Mouse (Mus musculus) granulocyte monocyte progenitor cell, adult 5-6 weeks (primary cell): ENCODE results near the gene Gm6309. TPM values are rescaled to one million over a fixed set of nuclear protein-coding genes. Genes with fewer than 3 reads are reported as not detected.
A peak's percentile ranks its signal among the peaks of the same experiment; 100 is the strongest.
"Not testable (repeated sequence)": the region's sequence is repeated elsewhere in the genome, so short reads cannot be mapped to it uniquely, and the experiment has no call there.

Experiments used
- ATAC-seq: replicated peaks from 2 replicates; pipeline ENCODE4 v1.8.0; 2016; ENCODE audit warnings: mild to moderate bottlenecking, moderate TSS enrichment, inconsistent platforms; ENCODE audit not compliant: poor library complexity, severe bottlenecking
- total RNA-seq, 2 experiments: library from RNA; stranded (forward) in 1 of 2; stranded (reverse) in 1 of 2; fragments of 200-712, 200-1000 nt in 1 of 2; fragments of >200 nt in 1 of 2; fragmentation: Nextera tagmentation in 1 of 2; gene quantifications; 2 replicates each; pipeline ENCODE4 v1.2.3; 2014 to 2017

Gm6309 gene
- total RNA-seq (2014; fragmentation: Nextera tagmentation) (not detected in 2 replicates), total RNA-seq (2017) (not detected in 2 replicates)

DNA sequence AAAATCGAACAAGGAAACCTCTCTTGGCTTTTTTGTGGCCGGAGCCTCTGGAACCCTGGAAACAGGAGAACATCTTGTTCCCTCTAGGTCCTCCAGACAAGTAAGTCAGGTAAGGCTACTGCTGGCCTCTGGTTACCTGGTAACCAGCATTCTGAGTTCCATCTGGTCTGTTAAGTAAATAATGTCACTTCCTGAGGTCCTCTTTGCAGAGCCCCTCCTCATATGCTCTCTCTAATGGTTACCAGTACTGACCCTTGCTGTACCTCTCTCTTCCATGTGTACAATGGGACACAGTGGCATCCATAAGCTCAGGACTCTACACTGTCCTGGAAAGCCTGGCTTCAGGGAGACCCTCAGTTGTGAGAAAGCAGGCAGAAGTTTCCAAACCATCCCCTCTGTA lies at the start of gene Gm6309:
Gene Gm6309, minus strand, starts transcription at position 101 of the 400 bp plus-strand sequence.
- not testable (repeated sequence) for ATAC-seq

DNA sequence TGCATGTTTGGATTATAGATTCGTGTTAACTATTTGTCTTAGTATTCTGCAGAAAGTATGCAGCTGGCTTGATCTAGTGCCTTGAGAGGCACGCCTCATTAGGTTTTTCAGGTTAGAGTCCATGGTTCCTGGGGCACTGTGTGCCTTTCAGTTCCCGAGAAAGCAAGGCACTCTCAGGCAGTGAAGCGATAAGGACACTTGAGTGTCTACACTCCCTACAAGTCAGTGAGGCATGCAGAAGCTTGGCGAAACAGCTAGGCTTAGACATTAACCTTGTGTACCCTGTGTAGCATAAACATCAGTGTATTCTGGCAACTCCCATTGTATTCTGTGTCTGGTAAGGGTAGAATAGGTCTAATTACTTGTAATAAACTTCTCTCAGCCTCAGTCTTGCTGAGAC lies 35.0 kb upstream of the Gm6309 start:
- ATAC-seq: no peak

DNA sequence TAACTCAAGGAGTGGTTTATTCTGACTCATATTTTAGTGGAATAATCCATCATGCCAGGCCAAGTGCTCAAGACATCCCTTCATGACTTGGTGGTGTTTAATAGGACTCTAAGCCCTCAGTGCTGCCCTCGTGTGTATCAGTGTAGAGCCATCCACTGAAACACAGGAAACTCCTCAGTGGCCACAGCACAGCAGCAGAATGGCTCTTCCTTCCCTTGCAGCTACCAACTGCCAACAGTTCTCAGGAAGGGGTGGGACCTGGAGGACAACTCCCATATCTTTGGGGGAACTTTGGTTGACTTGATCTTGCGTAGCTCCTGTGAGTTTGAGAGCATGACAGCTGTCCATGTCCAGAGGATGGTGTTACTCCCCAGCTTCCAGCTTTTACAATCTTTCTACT lies 33.4 kb upstream of the Gm6309 start:
- peak; percentile 80 for ATAC-seq

DNA sequence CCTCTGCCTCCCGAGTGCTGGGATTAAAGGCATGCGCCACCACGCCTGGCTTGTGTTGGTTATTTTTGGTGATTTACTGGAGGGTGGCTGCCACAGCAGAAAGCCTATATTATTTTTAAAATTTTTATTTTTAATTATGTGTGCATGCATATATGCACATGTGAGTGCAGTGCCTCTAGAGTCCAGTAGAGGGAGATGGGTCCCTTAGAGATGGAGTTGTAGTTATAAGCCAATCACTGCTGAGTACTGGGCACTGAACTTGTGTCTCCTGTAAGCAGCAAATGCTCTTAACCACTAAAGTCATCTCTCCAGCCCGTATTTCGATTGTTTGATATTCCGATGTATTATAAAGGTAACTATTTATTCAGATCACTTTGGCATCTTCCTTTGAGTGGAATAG lies 30.1 kb upstream of the Gm6309 start:
- no peak for ATAC-seq

DNA sequence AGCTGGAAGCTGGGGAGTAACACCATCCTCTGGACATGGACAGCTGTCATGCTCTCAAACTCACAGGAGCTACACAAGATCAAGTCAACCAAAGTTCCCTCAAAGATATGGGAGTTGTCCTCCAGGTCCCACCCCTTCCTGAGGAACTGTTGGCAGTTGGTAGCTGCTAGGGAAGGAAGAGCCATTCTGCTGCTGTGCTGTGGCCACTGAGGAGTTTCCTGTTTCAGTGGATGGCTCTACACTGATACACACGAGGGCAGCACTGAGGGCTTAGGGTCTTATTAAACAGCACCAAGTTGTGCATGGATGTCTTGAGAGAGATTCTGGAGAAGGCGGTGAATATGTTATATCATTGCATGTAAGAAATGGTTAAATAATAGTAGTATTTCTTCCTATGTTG lies 29.0 kb upstream of the Gm6309 start:
- ATAC-seq: peak; percentile 75

DNA sequence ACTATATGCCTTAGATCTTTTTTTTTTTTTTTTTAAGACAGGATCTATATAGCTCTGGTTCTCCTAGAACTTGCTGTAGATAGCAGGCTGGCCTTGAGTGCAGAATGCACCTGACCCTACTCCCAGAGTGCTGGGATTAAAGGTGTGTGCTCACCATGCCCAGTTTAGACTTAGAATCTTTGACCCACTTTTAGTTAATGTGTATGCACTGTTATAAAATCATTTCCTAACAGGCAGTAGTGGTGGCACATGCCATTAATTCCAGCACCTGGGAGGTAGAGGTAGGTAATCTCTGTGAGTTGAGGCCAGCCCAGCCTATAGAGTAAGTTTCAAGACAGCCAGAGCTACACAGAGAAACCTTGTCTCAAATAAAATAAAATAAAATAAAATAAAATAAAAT lies 28.6 kb upstream of the Gm6309 start:
- ATAC-seq: no peak

DNA sequence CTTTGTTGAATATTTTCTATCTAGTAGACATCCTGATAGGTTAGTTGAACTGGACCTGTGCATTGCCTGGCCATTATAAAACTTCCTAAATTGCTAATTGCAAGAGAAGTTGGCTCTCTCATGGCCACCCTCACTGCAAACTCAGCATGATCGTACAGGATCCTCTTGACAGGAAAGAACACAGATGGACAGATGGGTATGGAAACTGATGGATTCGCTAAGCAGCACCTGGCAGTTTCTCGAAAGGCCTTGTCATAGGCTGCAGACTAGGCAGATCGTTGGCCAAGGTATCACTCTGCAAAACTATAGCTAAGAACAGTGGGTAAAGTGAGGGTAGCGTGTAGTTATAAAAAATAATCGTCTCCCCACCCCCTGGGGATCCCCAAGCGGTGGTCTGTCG lies 22.8 kb upstream of the Gm6309 start:
- no peak for ATAC-seq

DNA sequence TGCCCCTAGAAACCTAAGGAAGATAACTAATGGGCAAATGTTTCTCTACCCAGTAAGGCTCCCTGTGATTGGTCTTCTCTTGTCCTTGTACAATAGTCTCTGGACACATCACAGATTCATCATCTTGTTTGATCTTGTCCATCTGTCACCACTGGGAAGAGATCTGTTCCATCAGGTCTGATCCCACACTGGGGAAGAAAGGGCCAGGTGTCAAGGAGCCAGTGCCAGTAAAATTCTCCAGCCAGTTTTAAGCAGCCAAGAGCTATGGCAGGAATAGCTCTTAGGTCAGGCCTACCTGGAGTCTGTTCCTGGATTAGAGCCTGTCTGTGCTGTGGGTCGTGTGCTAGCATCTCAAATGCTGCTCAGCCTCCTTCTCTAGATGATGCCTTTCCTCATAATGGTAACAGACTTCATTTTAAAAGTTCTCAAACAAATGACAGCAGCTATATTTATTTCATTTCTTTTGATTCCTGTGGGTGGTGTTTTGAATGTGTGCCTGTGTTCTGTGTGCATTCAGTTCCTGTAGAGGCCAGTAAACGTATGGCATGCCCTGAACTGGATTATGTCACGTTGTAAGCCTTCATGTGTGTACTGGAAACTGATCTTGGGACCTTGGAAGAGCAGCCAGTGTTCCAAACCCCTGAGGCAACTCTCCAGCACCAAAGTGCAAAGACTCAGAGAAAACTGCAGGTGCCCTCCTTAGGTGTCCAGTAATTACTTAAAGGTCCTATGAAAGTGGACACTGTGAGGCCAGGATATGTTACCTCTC lies 20.2 kb upstream of the Gm6309 start:
- no peak for ATAC-seq

DNA sequence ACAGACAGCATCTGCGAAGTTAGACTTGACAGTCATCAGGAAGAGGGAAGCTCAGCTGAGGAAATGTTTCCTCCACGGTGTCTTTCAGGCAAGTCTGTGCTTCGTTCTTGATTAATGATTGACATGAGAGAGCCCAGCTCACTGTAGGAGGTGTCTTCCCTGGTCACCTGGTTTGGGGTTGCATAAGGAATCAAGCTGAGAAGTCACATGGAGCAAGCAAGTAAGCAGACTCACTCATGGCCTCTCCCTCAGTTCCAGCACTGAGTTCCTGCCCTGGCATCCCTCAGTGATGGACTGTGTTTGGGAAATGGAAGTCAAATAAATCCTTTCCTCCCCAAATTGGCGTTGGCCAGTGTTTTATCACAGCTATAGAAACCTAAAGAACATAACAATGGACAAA lies 19.6 kb upstream of the Gm6309 start:
- ATAC-seq: no peak

DNA sequence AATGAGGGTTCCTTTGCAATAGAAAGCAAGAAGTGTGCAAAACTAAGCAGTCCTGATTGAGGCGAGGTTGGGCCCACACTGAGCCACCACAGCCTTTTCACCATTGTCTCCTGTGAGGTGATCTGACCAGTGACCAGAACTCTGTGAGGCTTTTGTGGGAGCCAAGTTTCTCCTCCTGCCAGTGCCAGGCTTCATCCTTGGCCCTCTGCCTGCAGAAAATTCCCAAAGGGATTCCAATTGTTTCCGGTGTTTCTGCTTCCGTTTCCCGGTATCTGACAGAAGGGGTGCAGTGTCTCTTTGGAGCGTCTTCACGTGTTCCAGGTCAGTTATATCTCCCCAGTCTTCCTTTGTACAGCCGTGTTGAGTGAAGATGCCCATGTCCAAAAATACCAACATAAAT lies 18.2 kb upstream of the Gm6309 start:
- no peak for ATAC-seq

DNA sequence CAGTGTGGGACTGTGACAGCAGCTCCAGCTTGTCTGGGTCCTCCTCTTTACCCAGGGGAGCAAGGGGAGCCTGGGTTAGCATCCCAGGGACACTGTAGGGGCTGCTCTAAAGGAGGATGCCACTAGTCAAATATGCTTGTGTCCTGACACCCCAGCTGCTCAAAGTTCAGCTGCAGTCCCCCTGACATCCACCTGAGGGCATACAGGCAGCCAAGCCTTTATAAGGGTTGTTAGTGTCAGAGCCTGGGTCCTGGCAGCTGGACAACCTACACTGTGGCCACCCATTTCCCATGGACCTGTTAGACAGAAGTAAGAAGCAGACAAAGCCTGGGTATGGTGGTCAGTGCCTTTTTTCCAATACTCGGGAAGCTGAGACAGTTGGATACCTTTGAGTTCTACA lies 17.6 kb upstream of the Gm6309 start:
- peak; percentile 44 for ATAC-seq

DNA sequence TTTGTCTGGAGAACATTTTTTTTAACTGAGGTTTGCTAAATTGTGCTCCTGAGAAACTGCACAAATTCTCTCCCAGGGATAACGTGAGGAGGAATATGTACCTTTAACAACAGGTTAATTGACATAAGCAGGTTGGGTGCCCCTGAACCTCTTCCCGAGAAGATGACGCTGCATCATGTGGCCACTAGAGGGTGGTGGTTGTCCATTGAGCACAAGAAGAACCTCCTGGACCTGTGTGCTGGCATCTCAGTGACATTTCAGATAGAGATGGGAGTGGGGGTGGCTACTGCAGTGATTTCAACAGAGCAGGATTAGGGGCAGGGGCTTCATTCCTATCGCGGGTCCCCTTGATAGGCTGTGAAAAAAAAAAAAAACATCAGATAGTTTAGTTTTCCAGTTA lies 16.9 kb upstream of the Gm6309 start:
- peak; percentile 66 for ATAC-seq

DNA sequence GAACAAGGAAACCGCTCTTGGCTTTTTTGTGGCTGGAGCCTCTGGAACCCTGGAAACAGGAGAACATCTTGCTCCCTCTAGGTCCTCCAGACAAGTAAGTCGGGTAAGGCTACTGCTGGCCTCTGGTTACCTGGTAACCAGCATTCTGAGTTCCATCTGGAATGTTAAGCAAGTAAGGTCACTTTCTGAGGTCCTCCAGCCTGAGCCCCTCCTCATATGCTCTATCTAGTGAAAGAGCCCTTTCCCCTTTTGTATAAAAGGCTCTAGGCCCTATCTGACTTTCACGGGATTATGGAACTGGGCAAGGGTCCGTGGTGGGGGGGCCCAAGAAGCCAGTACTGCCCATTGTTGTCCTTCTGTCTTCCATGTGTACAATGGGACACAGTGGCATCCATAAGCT lies 14.7 kb upstream of the Gm6309 start, which contains the start of gene 1700001J03Rik:
Gene 1700001J03Rik, minus strand, starts transcription at position 101 of the 400 bp plus-strand sequence.
- ATAC-seq: not testable (repeated sequence)

DNA sequence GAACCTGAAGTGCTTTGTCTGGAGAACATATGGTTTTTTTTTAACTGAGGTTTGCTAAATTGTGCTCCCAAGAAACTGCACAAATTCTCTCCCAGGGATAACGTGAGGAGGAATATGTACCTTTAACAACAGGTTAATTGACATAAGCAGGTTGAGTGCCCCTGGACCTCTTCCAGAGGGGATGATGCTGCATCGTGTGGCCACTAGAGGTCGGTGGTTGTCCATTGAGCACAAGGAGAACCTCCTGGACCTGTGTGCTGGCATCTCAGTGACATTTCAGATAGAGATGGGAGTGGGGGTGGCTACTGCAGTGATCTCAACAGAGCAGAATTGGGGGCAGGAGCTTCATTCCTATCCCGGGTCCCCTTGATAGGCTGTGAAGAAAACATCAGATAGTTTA lies 2.2 kb upstream of the Gm6309 start:
- ATAC-seq: not testable (repeated sequence)

DNA sequence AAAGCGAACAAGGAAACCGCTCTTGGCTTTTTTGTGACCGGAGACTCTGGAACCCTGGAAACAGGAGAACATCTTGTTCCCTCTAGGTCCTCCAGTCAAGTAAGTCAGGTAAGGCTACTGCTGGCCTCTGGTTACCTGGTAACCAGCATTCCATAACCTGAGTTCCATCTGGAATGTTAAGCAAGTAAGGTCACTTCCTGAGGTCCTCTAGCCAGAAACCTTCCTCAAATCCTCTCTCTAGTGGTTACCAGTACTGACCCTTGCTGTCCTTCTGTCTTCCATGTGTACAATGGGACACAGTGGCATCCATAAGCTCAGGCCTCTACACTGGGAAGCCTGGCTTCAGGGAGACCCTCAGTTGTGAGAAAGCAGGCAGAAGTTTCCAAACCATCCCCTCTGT lies 10.1 kb downstream of the Gm6309 start, which contains the start of gene Gm5565:
Gene Gm5565, minus strand, starts transcription at position 101 of the 400 bp plus-strand sequence.
- not testable (repeated sequence) for ATAC-seq

DNA sequence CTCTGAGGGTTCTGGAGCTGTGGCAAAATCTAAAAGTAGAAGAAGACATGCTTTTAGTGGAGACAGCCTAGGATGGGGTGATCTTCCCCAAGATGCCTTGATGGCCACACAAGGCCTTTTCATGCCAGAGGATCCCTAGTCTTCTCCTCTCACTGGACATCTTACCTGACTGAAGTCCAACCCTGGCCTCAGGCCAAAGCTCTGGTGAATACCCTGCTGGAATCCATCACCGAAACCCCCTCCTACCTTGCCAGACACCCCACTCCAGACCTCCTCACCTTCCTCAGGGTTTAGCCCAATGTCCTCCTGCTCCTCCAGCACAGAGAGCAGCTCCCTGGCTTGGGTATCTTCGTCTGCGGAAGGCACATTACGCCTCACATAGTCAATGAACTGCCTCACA lies 12.2 kb downstream of the Gm6309 start:
- ATAC-seq: not testable (repeated sequence)

DNA sequence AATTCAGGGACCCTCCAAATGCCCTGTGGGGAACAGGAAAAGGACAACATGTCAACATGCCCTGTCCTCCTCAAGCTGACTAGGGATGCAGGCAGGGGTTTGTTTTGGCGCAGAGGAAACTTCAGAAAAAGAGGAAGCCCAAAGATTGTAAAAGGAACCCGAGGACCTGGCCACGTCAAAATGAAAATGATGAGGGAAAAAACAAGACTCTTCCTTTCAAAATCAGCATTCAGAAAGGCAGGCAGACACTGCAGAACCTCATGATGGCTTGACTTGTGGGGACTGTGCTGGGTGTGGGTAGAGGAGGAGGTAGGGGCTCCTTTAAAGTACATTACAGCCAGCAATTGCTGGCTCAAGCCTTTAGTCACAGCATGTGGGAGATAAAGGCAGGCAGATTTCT lies 20.1 kb downstream of the Gm6309 start:
- ATAC-seq: no peak

DNA sequence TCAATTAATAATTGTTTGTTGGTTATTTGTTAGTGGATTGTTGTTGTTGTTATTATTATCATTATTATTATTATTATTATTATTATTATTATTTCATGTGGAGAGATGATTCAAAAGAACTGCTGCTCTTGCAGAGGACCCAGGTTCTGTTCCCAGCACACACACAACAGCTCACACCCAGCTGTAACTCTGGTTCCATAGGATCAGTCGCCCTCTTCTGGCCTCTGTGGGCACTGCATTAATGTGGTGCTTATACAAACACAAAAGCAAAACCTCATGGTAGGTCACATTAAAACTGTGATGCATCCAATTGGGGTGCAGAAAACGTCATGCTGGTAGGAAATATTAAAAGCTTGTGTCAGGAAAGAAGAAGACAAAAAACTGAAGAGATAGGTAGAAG lies 22.6 kb downstream of the Gm6309 start:
- no peak for ATAC-seq
